Mouse (Mus musculus): ENCODE results near the gene Tlcd1. TPM values are rescaled to one million over a fixed set of nuclear protein-coding genes. Genes with fewer than 3 reads are reported as not detected.

Tlcd1 gene
- polyA plus RNA-seq, 1 experiment from 2014 or later, result 9.9 TPM

DNA sequence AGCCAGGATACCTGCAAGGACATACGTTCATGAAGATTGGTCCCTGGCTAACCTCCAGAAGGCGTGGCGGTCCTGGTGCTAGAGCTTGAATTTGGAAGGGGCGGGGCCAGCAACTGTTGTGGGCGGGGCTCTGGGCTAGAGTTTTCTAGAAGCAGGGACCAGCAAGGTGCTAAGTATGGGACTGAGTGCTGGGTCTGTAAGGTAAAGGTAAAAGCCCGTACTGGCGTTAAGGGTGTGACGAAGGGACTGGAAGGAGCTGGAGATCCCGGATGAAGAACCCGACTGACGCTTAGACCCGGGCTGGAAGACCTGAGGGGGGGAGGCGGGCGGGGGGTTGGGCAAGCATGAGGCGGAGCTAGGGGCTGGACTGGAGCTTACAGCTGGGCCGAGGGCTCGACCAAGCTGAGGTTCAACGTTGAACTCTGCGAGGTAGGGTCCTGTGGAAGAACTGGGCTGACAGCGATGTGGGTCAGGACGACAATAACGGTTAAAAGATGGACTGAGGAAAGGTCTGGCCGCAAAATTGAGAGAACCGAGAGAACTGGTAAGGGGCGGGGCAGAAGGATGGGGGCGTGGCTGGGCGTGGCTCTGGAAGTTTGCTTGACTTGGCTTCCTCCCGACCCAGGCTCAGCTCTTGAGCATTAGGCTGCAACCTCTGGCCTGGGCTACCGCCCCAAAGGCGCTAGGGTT is 18.0 kb downstream of the Tlcd1 start:
- Histone ChIP-seq H3K4me1 (ENCODE audit: control insufficient read depth, insufficient read depth, low read length) (peaks cover 7% of the 10 kb centered on the region; the same call in 1 of the 2 replicates), H3K9me3 (ENCODE audit: control insufficient read depth, low read length) (no peaks in the 10 kb centered on the region), H3K27ac (ENCODE audit: low read depth, low read length) (no peak overlapping the region), H3K4me2 (ENCODE audit: low read depth) (peak overlapping the region; percentile 46), H3K36me3 (ENCODE audit: control insufficient read depth, insufficient read depth, low read length) (peaks cover 8% of the 10 kb centered on the region), H3K9ac (ENCODE audit: low read length) (no peak overlapping the region), H3K4me3 (ENCODE audit: low read depth, low read length) (peak overlapping the region; percentile 30), H3K27me3 (ENCODE audit: control insufficient read depth, insufficient read depth, low read length) (no peaks in the 10 kb centered on the region)
- DNase-seq (ENCODE audit: low spot score) (peak; percentile 74), ATAC-seq (ENCODE audit: insufficient read depth, low FRiP score, low TSS enrichment) (no peak)
- 2% methylated on average over 30 of the region's 30 CpGs for WGBS

DNA sequence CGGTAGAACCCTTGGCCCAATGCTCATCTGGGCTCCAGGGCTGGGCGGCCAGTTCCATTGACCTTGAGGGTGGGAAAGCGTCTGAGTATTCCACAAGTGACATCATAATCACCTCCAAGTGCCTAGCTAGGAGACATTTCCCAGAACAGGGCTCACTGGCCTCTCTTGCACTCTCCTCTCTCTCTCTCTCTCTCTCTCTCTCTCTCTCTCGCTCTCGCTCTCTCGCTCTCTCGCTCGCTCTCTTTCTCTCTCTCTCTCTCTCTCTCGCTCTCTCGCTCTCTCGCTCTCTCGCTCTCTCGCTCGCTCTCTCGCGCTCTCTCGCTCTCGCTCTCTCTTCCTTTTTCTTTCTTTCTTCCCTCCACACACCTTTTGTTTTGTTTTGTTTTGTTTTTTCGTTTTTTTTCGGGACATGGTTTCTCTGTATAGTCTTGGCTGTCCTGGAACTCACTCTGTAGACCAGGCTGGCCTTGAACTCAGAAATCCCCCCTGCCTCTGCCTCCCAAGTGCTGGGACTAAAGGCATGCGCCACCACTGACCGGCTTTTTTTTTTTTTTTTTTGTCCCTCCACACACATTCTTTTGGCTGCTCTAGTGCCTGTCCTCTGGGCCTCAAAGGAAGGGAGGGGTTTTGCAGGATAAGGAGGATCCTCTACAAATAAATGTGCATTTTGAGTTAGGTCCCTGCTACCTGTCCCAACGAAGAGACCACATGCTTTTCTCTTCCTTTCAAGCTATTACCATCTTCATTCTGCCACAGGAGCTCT is 18.8 kb downstream of the Tlcd1 start:
- DNase-seq (ENCODE audit: low spot score) (no peak), ATAC-seq (ENCODE audit: insufficient read depth, low FRiP score, low TSS enrichment) (no peak)
- Histone ChIP-seq H3K9ac (ENCODE audit: low read length) (no peak overlapping the region), H3K36me3 (ENCODE audit: control insufficient read depth, insufficient read depth, low read length) (peaks cover 8% of the 10 kb centered on the region), H3K4me1 (ENCODE audit: control insufficient read depth, insufficient read depth, low read length) (0 out of 2 replicates have a peak, but pooled peaks cover 2% of the 10 kb centered on the region), H3K27me3 (ENCODE audit: control insufficient read depth, insufficient read depth, low read length) (no peaks in the 10 kb centered on the region), H3K9me3 (ENCODE audit: control insufficient read depth, low read length) (no peaks in the 10 kb centered on the region), H3K4me2 (ENCODE audit: low read depth) (peak overlapping the region; percentile 46), H3K4me3 (ENCODE audit: low read depth, low read length) (peak overlapping the region; percentile 30), H3K27ac (ENCODE audit: low read depth, low read length) (no peak overlapping the region)
- 66% methylated on average over 23 of the region's 23 CpGs for WGBS

DNA sequence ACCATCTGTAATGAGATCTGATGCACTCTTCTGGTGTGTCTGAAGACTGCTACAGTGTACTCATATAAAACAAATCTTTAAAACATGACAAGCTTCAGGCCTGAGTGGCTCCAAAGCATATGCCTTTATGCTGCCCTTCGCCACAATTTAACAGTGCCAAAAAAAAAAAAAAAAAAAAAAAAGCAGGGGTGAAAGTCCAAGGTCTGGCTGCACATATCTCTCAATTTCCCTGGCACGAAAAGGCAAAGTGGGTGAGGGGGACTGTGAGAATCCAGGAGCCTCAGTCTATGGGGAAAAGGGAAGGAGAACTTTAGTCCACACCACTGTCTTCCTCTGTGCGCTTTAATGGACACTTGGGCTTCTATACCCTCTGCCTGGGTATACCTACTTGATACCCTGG is 25.9 kb downstream of the Tlcd1 start:
- DNase-seq (ENCODE audit: low spot score) (no peak), ATAC-seq (ENCODE audit: insufficient read depth, low FRiP score, low TSS enrichment) (no peak)
- WGBS, result 90% methylated on average over 3 of the region's 3 CpGs
- no peak overlapping the region for H3K27ac ChIP-seq (ENCODE audit: low read depth, low read length)
- peaks cover 4% of the 10 kb centered on the region; the same call in 1 of the 2 replicates for H3K36me3 ChIP-seq (ENCODE audit: control insufficient read depth, insufficient read depth, low read length)
- H3K4me2 ChIP-seq (ENCODE audit: low read depth), result no peak overlapping the region
- H3K4me3 ChIP-seq (ENCODE audit: low read depth, low read length), result no peak overlapping the region
- H3K9ac ChIP-seq (ENCODE audit: low read length), result no peak overlapping the region
- H3K9me3 ChIP-seq (ENCODE audit: control insufficient read depth, low read length), result no peaks in the 10 kb centered on the region
- peaks cover 28% of the 10 kb centered on the region for H3K4me1 ChIP-seq (ENCODE audit: control insufficient read depth, insufficient read depth, low read length)
- no peaks in the 10 kb centered on the region for H3K27me3 ChIP-seq (ENCODE audit: control insufficient read depth, insufficient read depth, low read length)

DNA sequence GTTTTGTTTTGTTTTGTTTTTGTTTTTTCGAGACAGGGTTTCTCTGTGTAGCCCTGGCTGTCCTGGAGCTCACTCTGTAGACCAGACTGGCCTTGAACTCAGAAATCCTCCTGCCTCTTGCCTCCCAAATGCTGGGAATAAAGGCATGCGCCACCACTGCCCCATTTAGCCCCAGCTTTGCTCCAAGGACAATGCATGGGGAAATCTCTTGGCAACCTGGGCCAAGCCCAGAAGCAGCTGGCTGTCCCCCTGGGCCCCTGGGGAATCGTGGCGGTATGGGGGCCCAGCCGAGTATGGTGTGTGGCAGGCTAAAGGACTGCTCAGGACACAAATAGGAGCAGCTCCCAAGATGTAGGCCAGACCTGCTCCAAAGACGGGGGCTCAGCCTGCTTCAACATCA is 27.8 kb downstream of the Tlcd1 start:
- Histone ChIP-seq H3K9me3 (ENCODE audit: control insufficient read depth, low read length) (no peaks in the 10 kb centered on the region), H3K4me2 (ENCODE audit: low read depth) (no peak overlapping the region), H3K9ac (ENCODE audit: low read length) (0 out of 2 replicates have a peak overlapping the region, but pooled peaks have one; percentile 26), H3K36me3 (ENCODE audit: control insufficient read depth, insufficient read depth, low read length) (peaks cover 18% of the 10 kb centered on the region), H3K27ac (ENCODE audit: low read depth, low read length) (peak overlapping the region; percentile 96), H3K27me3 (ENCODE audit: control insufficient read depth, insufficient read depth, low read length) (no peaks in the 10 kb centered on the region), H3K4me1 (ENCODE audit: control insufficient read depth, insufficient read depth, low read length) (peaks cover 28% of the 10 kb centered on the region), H3K4me3 (ENCODE audit: low read depth, low read length) (no peak overlapping the region)
- DNase-seq (ENCODE audit: low spot score) (no peak), ATAC-seq (ENCODE audit: insufficient read depth, low FRiP score, low TSS enrichment) (no peak)
- WGBS, result 67% methylated on average over 6 of the region's 6 CpGs

DNA sequence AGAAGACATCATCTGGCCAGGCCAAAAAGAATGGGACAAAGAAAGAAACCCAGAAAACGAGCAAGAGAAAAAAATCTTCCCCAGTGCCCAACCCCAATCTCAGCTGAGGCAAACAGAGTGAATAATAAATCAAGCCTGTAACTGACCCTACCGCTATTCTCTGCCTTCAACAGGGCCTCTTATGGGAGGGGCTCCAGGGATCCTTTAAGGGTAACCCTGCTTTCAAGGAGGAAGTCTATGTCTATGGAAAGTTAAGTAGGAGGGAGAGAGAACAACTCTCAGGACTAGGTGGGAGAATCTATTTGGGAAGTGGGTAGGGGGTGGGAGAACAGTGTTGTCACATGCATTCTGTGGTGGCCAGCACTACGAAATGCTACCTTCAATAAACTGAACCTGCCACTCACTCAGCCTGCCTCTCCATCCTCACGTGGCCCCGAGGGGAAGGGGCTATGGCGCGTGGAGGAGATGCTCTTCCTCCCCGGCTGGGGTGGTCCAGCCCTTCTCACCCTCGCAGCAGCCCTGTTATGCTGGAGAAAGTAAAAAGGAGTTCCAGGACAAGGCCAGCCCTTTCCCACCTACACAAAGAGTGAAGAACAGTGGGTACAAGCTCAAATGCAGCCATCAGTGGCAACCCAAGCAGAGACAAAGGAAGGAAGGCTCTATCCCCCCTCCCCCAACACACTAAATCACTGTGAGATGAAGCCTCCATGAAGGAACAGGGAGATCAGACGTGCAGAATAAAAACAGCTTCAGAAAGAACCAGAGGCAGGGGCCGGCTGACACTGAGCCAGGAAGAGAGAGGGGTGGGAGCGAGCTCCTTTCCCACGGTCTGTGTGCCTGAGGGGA is 29.1 kb downstream of the Tlcd1 start:
- Histone ChIP-seq H3K9ac (ENCODE audit: low read length) (peak overlapping the region; percentile 61), H3K4me1 (ENCODE audit: control insufficient read depth, insufficient read depth, low read length) (peaks cover 28% of the 10 kb centered on the region), H3K4me3 (ENCODE audit: low read depth, low read length) (no peak overlapping the region), H3K4me2 (ENCODE audit: low read depth) (peak overlapping the region; percentile 21; the same call in 1 of the 2 replicates), H3K9me3 (ENCODE audit: control insufficient read depth, low read length) (no peaks in the 10 kb centered on the region), H3K27ac (ENCODE audit: low read depth, low read length) (peak overlapping the region; percentile 96), H3K27me3 (ENCODE audit: control insufficient read depth, insufficient read depth, low read length) (no peaks in the 10 kb centered on the region), H3K36me3 (ENCODE audit: control insufficient read depth, insufficient read depth, low read length) (peaks cover 25% of the 10 kb centered on the region)
- WGBS, result 44% methylated on average over 13 of the region's 13 CpGs
- DNase-seq (ENCODE audit: low spot score) (peak; percentile 57), ATAC-seq (ENCODE audit: insufficient read depth, low FRiP score, low TSS enrichment) (peak; percentile 71)

DNA sequence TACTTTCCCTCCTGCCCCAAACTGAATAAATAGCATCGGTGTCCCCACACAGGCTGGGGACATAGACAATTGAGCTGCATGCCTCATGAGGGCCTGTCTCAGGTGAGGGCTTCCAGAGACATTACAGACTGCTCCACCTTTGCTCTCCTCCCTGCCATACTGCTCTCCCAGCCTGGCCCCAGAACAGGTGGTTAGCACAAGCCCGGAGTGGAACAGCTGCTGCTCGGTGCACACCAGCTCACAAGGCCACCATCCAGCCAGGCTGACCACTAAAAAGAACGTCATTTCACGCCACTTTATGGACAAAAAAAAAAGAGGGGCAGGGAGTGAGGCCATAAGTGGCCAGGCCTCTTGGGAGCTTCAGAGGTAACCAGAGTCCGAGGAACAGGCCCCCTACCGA is 30.7 kb downstream of the Tlcd1 start:
- Histone ChIP-seq H3K27me3 (ENCODE audit: control insufficient read depth, insufficient read depth, low read length) (no peaks in the 10 kb centered on the region), H3K4me1 (ENCODE audit: control insufficient read depth, insufficient read depth, low read length) (peaks cover 28% of the 10 kb centered on the region), H3K4me3 (ENCODE audit: low read depth, low read length) (no peak overlapping the region), H3K4me2 (ENCODE audit: low read depth) (no peak overlapping the region), H3K27ac (ENCODE audit: low read depth, low read length) (peak overlapping the region; percentile 96), H3K9ac (ENCODE audit: low read length) (peak overlapping the region; percentile 37), H3K36me3 (ENCODE audit: control insufficient read depth, insufficient read depth, low read length) (peaks cover 35% of the 10 kb centered on the region), H3K9me3 (ENCODE audit: control insufficient read depth, low read length) (no peaks in the 10 kb centered on the region)
- ATAC-seq (ENCODE audit: insufficient read depth, low FRiP score, low TSS enrichment) (no peak), DNase-seq (ENCODE audit: low spot score) (no peak)
- WGBS, result 67% methylated on average over 7 of the region's 7 CpGs

DNA sequence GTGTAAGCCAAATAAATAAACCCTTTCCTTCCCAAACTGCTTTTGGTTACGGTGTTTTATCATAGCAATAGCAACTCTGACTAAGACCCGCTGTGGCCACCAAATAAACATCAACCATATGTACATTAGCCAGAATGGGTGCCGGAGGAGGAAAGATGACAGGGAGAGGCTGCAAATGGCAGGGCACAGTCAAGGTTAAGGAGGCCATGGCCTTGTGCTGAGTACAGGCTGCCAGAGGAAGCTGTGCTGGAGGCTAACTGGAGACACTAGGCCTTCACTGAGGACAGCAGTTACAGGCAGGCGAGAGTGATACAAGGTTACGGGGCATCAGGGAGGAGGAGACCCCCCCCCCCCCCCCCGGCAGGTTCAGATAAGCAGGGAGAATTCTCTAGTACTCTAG is 33.4 kb downstream of the Tlcd1 start:
- Histone ChIP-seq H3K9ac (ENCODE audit: low read length) (no peak overlapping the region), H3K4me2 (ENCODE audit: low read depth) (no peak overlapping the region), H3K36me3 (ENCODE audit: control insufficient read depth, insufficient read depth, low read length) (peaks cover 42% of the 10 kb centered on the region), H3K9me3 (ENCODE audit: control insufficient read depth, low read length) (no peaks in the 10 kb centered on the region), H3K27ac (ENCODE audit: low read depth, low read length) (no peak overlapping the region), H3K4me3 (ENCODE audit: low read depth, low read length) (no peak overlapping the region), H3K27me3 (ENCODE audit: control insufficient read depth, insufficient read depth, low read length) (no peaks in the 10 kb centered on the region), H3K4me1 (ENCODE audit: control insufficient read depth, insufficient read depth, low read length) (peaks cover 21% of the 10 kb centered on the region)
- ATAC-seq (ENCODE audit: insufficient read depth, low FRiP score, low TSS enrichment) (no peak), DNase-seq (ENCODE audit: low spot score) (no peak)
- 84% methylated on average over 6 of the region's 6 CpGs for WGBS

DNA sequence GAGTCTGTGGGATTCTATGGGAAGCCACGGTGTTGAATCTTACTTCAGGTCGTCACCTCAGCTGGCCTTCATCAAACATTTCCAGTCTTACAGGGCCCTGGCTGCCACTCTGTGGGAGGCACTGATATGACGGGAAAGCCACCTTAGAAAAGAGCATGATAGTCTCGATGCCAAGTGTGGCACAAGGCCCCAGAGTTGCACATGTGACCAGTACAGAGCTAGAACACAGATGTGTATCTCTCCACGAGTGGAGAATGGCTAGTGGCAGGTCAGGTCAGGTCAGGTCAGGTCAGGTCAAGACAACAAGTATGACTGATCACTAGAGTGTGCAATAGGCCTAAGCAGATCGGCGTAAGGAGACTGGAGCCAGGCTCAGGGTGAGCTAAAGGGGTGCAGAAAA is 34.1 kb downstream of the Tlcd1 start:
- Histone ChIP-seq H3K36me3 (ENCODE audit: control insufficient read depth, insufficient read depth, low read length) (peaks cover 43% of the 10 kb centered on the region), H3K4me3 (ENCODE audit: low read depth, low read length) (no peak overlapping the region), H3K9ac (ENCODE audit: low read length) (no peak overlapping the region), H3K27ac (ENCODE audit: low read depth, low read length) (no peak overlapping the region), H3K9me3 (ENCODE audit: control insufficient read depth, low read length) (no peaks in the 10 kb centered on the region), H3K4me2 (ENCODE audit: low read depth) (no peak overlapping the region), H3K27me3 (ENCODE audit: control insufficient read depth, insufficient read depth, low read length) (no peaks in the 10 kb centered on the region), H3K4me1 (ENCODE audit: control insufficient read depth, insufficient read depth, low read length) (peaks cover 15% of the 10 kb centered on the region)
- DNase-seq (ENCODE audit: low spot score) (no peak), ATAC-seq (ENCODE audit: insufficient read depth, low FRiP score, low TSS enrichment) (no peak)
- WGBS, result 70% methylated on average over 7 of the region's 7 CpGs
